Mouse (Mus musculus) right cerebral cortex, adult 2 months (tissue): Measurements from ENCODE around the gene Itpr1.

ENCODE experiments used
- DNase-seq, 2 experiments: peaks; one replicate each; pipeline ENCODE4 v3.0.0; 2021 to 2022; ENCODE audit warnings: low spot score in 2 of 2

The Itpr1 gene

DNA sequence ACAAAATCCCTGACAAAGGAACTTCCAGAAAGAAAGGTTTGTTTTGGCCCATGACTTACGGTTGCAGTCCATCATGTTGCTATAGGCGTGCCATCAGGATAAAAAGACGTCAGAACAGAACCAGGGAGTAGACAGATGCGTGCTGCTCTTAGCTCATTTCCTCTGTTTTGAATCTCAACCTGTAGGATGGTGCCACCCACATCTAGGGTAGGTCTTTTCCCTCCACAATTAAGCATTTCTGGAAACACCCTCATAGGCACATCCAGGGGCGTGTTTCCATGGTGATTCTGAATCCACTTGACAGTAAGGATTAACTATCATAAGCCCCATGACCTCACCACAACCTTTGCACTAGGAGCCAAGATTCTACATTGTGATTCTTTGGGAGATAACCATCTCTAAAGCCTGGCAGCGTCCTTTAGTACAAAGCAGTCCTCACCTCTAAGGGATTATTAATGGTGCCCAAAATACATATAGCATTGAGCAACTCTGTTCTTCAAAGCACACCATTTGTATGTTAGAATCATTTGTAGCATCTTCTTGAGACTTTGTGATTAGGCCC is 111.6 kb downstream of the Itpr1 start:
- DNase-seq, result no peak

DNA sequence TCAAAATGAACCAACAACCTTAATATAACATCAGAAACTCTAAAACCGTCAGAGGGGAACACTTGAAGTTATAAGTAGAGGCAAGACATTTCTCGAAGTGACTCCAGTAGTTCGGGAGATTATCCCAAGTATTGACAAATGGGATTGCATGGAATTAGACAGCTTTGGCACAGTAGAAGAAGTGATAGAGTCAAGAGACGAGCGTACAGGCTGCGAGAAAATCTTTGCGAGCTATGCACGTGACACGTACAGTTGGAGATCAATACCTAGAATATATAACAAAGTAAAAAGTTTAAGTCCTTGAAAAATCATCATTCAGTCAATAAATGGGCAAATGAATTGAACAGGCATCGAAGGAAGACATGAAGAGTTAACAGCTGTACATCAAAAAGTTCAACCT is 112.5 kb downstream of the Itpr1 start:
- no peak for DNase-seq

DNA sequence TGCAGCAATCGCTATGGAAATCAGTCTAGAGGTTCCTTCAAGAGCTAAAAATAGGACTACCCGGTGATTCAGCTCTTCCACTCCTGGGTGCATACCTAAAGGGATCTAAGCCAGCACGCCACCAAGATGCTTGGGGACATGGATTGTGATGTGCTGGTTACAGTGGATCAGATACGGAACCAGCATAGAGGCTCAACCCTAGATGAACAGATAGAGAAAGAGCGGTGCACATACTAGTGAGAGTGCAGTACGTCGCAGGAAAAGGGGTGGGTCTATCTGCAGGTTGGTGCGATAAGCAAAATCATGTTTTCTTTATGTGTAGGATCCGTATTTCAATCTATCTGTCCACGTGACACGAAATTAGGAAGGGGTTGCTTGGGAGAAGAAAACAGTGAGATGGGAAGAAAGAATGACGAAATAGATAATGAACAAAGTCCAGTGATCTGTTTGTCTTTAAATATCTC is 113.1 kb downstream of the Itpr1 start:
- DNase-seq, result no peak

DNA sequence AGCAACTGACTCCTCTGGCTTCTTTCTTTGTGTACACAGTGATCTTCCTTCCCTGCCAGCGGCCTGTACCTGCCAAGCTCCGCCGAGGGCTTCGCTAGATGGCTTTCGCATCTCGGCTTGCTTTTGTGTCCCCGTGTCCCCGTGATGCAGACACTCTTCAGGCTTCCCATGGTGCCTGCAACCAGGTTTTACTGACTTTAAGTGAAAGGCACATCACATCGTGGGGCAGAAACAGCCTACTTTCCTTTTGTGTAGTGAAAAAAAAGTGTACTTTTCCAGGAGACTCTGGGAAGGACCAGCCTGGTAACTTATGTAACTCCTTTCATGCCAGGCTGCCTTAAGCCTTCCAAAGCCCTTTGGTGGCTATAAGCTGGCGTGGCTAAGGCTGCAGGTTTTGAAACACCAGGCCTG is 113.9 kb downstream of the Itpr1 start:
- DNase-seq, result no peak

DNA sequence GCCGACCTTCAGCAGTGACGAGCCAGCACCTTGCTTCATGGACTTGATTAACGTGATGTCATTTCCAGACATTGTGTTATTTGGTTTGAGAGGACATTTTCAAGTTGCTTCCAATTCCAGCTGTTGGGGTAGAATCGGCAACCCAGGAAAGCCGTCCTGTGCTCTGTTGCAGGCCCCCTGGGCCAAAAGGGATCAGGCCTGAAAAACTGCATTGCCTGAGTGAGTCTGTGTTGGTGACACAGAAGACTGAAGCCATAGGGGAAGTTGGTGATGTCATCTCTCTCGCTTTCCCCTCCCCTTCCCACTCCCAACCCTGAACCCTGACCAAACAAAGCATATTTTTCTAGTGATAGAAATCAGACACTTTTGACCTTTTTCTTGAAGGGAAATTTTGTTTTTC is 114.7 kb downstream of the Itpr1 start:
- no peak for DNase-seq

DNA sequence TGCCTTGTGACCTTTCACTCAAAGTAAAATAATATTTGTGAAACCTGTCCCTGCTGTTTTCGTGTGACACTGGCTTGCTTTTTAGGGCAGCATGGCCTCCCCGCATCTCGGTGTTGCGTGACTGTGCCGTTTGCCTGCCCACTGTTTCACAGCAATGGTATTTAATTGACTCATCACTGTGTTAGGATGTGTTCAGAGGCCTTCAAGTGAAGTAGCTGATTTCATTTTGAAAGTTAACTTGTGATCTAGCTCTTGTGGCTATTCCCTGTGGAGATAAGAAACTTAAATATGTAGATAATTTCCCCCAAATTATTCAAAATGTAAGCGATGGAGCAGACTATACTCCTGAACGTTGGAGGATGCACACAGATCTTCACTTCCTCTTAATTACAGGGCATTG is 115.4 kb downstream of the Itpr1 start:
- DNase-seq, result no peak

DNA sequence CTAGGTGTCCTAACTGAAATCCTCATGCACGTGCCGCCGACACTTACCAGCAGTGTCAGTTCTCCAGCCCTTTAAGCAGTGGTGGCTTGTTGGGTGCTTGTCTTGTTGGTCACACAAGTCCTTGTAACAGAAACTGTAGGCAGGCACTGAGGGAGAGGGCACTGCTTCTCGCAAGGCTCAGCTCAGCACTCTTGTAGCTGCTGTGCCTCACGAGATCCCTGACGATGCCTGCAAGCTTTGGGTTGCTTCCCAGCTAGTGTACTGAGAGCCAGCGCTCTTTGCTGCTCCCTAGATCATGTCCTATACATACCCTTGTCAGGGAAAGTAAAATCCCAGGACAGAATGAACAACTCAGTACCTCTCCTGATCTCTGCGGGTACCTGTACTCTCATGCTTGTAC is 117.6 kb downstream of the Itpr1 start:
- DNase-seq, result no peak

DNA sequence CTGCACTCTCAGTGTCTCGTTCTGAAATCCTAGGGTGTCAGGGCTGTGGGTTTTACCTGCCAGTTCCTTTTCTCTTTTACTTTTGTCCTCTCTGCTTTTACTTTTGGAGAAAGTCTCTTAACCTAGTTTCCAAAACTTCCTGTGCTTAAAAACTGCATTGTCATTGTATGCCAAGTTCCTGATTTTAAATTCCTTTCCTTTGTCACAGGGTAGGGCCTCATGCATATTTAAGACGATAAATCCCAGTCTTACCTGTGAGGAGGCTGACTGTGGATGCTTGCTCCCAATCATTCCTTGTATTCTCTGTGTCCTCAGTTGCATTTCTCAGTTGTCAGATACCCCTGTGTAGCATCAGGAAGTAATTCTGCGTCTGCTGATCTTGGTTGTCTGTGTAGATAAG is 118.4 kb downstream of the Itpr1 start:
- no peak for DNase-seq

DNA sequence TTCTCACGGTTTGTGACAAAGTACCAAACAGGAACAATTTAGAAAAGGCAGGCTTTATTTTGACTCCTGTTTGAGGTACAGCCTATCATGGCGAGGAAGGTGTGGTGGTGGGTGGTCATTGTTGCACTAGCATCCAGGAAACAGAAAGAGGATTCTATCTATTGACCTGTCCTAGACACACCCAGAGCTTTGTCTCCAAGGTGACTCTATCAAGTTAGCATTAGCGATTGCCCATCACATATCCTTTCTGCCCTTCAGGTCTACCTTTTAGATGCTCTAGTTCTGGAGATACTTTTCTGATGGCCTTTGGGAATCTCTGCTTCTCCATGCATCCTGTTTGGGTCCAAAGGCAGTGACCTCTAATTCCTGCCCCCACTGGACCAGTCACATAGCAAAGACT is 121.2 kb downstream of the Itpr1 start:
- DNase-seq, result no peak

DNA sequence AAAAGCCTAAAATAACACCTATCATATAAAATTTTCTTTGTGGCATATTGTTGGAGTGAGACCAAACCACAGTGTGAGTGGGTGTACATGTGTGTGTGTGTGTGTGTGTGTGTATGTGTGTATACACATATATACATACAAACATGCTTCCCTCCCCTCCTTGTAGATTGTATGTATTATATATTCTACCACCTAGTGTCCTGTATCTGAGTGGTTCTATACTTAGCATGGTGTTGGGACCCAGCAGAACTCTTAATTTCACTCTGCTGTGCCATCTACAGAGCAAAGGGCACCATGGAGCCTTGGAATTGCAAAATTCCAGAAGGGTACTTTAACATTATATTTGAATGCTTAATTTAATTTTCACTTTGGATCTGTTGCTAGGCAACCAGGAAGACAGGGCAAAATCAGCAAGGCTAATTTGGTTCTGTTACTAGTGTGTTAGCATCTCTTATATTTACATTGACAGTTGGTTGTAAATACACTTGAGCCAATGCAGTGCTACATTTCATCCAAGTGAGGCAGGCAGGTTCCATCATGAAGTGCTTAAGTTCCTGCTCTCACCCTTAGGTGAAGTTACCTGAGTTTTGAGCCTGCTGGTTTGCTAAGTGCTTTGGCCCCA is 122.4 kb downstream of the Itpr1 start:
- DNase-seq, result no peak

DNA sequence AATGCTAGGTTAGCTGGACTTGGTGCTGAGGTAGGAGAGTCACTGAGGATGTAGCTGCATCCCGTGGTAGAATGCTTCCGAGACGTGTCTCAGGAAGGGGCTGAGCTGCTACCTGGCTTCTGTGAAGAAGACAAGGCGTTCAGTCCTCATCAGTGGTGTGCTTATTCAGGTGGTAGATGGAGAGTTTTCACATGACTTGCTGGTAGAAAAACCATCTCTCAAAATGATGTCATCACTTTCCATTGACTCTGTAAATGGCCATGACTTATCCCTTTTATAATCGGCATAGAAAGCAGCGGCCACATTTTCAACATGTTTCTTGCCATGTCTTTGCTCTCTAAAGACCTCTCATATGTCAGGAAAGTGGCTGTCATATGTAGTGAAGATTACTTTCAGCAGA is 123.6 kb downstream of the Itpr1 start:
- DNase-seq, result no peak

DNA sequence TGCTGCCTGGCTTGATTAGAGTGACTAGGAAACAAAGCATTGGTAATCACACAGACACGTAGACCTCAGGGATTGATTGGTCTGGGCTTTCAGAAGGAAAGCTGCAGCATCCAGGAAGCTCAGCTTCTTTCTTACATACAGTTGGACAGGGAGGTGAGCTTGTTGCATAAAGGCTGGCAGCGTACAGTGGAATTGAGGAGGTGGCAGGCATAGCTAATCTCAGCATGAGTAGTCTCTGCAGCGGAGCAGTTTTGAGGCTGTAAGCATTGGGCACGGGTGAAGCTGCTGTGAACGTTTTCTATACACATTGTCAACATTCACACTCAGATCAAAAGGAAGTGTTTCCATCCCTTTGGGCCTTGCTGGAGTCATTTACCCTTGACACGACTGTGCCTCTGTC is 124.4 kb downstream of the Itpr1 start:
- DNase-seq, result peak in 1 of 2 experiments; percentile 59

DNA sequence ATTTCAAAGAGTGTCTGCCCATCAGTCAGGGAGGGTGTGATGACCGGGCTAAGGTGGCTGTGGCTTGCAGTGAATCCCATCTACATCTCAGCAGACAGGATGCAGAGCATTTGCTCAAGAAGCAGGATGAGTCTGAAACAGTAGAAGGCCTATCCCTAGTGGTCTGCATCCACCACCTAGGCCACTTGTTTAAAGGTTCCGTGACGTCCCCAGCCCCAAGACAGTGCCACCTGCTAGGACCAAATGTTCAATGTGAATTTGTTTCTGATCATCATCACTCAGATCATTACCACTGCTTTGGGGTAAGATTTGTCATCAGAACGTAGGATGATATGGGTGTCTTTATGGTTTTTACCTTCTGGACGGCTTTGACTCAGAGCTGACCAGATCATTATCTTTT is 125.5 kb downstream of the Itpr1 start:
- no peak for DNase-seq

DNA sequence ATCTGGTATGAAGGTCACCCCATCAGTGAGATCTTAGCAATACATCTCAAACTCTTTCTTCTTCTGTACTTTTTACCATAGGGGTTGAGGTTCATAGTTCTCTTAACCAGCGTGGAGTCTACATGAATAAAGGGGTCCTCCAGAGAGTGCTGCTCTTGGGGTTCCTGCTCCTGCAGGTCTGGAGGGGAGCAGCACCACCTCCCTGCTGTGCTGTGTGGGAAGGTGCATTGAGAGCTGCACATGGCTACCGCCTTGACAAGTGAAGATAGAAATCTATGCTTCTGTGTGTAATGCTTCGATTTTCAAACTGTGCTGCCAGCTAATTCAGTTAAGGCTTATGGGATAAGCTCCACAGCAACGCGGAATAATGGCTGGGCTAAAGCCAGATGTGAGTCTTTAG is 130.1 kb downstream of the Itpr1 start:
- DNase-seq, result no peak

DNA sequence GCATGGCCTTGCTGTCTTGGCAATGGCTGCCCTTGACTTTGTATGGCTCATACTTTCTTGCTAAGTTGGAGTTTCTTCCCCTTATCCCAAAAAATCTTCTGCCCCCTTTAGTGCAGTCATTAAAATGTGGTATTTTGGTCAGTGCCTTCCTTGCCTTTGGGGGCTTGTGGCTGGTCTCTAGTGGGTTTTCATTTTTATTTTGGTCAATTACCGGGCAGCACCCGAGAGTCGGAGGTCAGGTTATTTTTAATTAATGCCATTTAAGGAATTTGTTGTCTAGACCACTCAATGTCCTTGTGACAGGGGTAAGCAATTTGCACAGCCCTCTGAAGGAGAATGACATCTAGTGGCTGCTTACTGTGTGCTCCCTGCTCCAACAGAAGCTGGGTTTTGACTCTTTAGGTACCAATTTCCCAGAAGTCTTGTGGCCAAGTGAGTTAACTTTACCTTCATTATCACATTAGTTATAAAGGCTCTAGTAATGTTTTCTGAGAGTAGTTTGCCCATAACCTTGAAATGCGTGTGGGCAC is 130.9 kb downstream of the Itpr1 start:
- DNase-seq, result no peak

DNA sequence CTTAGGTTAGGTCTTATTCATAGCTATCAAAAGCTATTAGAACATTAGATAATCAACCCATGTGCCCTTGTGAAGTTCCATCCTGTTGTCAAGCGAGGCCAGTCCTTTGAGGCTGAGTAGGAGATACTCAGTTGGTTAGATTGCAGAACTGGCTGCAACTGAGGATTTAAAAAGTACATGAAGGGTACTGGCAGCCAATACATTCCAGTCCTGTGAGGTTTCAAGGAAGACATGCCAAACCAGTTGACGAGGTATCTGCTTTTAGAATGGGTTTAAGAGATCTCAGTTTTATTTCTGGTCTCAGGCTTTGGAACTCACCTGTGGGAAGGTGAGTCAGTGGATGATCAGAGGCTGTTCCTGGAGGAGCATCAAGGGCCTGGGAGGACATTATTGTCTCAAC is 137.9 kb downstream of the Itpr1 start:
- no peak for DNase-seq

DNA sequence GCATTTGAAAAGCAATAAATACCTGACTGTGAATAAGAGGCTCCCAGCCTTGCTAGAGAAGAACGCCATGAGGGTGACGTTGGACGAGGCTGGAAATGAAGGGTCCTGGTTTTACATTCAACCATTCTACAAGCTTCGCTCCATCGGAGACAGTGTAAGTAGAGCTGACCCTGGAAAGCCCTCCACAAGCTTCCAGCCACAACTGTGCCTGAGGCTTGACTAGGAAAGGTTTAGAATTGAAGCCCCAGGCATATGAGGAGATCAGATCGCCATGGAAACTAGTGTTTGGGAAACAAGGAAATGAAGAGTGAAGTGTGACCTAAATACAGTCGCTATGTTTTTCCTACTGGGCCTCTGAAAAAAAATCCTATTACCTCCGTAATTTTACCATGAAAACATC is 139.1 kb downstream of the Itpr1 start:
- DNase-seq, result no peak

DNA sequence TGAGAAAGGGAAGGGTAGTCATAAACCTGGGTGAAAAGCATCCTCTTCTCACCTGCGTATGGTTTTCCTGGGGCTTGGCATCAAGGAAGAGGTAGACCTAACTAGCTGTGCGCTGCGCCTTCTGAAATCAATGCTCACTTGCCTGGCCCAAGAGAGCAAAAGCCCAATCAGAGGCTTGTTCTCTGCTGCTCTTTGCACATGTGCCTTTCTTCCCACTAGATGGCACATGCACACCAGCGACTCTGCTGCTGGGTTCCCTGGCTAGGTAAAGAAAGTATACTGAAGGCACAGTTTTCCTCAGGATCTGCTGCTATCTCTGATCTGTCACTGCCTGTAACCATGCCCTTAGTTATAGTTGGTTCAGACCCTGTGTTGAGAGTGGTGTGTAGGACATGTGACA is 154.5 kb downstream of the Itpr1 start:
- DNase-seq, result no peak

DNA sequence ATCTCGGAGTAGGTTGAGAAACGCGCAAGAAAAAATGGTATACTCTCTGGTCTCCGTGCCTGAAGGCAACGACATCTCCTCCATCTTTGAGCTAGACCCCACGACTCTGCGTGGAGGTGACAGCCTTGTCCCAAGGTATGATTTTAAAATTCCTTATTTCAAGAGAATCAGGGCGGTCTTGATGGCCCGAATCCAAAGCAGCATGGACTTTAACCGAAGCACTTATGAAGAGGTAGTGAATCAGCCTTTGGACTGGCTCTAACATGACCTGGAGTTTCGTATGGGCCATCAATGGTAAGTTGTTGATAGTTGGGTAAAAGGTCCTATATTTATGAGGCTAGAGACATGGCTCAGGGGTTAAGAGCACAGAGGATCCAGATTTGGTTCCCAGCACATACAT is 156.1 kb downstream of the Itpr1 start:
- no peak for DNase-seq

DNA sequence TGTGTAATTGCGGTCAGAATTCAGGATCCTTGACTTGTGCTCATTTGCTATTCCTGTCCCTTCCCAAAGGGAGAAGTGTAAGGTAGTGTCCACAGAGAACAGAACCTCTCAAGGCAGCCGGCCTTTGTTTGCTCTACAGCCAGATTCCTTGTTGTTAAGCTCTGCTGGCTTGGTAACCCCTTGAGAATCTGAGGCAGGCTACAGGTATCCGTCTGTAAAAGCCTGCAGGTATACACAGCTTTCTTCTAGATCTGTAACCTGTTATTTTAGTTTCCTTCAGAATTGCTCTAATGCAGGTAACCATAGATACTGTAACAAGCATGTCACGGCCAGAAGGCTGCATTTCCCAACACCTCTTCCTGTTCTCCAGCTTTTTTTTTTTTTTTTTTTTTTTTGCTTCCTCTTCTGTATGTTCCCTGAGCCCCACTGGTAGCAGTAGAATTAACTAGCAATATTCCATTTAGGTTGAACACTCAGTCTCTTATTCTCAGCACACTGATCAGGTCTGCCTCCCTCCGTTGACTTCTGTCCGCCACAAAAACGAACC is 158.5 kb downstream of the Itpr1 start:
- DNase-seq, result no peak

DNA sequence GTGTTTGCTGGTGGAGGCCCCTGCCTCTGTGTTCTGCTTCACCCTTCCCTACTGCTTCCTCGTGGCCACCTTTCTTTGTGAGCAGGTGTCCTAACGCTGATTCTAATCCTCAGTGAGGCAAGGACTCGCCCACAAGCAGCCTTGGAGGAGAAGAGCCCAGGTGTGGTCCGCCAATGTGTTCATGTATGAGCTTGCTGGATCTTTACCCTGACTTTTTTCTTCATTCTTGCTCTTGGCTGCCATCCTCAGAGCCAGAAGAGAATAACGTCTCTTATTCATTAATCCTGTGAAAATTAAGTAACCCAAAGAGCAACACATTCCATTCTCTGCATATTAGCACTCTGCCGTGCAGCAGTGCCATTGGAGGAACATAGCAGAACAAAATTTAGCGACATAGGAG is 161.1 kb downstream of the Itpr1 start:
- DNase-seq, result no peak

DNA sequence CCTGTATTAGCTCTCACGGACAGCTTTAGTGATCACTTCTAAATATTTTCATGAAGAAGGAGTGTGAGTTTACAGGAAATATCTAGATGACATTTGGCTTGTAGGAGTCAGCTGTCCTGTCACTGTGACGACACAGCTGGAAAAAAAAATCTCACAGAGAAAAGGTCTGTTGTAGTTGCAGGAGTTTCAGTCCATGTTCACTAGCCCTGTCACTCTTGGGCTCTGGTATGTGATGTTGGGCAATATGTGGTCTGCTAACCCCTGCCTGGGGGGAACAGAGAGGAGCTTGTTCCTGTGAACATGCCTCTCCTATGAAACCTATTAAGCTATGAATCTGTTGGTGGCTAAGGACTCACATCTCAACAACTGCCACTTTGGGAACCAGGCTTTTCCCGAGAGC is 166.1 kb downstream of the Itpr1 start:
- no peak for DNase-seq

DNA sequence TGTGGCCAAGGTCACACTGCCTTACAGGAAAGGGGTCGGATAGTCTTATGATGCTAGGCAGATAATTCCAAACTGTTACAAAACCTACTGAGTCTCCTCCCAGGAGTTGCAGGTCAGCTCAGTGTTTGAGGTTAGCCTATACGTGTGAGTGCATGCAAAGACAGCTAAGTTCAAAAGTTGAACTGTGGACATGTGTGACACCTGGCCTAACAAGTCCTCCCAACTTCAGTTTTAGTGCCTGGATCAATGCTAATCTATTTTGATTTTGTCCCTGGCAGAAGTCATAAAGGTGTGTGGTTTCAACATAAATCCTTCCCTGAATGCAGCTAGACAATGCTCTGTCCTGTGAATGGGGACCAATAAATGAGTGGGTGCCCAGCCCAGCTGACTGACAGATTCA is 167.3 kb downstream of the Itpr1 start:
- no peak for DNase-seq
